Mouse (Mus musculus): Measurements from ENCODE around the gene Gm28047. TPM values are rescaled to one million over a fixed set of nuclear protein-coding genes. Genes with fewer than 3 reads are reported as not detected.

Gm28047 gene
- polyA plus RNA-seq, 1 experiment from 2014 or later, result not detected

DNA sequence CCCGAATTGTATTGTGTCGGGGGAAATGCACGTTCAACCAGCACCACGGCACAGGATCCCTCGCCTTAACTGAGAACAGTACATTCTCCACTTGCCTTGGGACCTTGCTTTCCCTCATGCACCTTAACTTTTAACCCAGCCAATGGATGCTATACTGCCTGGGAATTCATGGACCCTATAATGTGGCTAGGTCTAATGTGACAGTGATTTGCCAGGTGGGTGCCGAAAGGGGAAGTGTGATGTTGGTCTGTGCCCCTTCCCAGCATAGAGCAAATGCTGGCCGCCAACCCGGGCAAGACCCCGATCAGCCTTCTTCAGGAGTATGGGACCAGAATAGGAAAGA is 106.0 kb downstream of the Gm28047 start:
- H3K4me1 ChIP-seq, result peaks cover 30% of the 10 kb centered on the region
- H3K9me3 ChIP-seq, result no peaks in the 10 kb centered on the region
- peak overlapping the region; percentile 100 for H3K27ac ChIP-seq
- no peaks in the 10 kb centered on the region for H3K27me3 ChIP-seq (replicated peaks)
- peaks cover 12% of the 10 kb centered on the region for H3K36me3 ChIP-seq
- no peak for ATAC-seq (ENCODE audit: insufficient read depth, low FRiP score, low read depth)
- 12% methylated on average over 9 of the region's 9 CpGs for WGBS
- peak overlapping the region; percentile 75 for H3K4me3 ChIP-seq (replicated peaks)
- peak overlapping the region; percentile 68 for H3K4me2 ChIP-seq
- H3K9ac ChIP-seq, result peak overlapping the region; percentile 82

GRCm38 (mm10) chr15:102517976-102518858 is 106.7 kb downstream of the Gm28047 start, which contains the start of gene Tarbp2:
Gene Tarbp2 (plus strand): TSS chr15:102518192.
- no peaks in the 10 kb centered on the region for H3K27me3 ChIP-seq (replicated peaks)
- H3K4me1 ChIP-seq, result peaks cover 30% of the 10 kb centered on the region
- peaks cover 9% of the 10 kb centered on the region; the same call in 1 of the 2 replicates for H3K36me3 ChIP-seq
- under 1% methylated on average over 60 of the region's 60 CpGs for WGBS
- H3K9ac ChIP-seq, result peak within 1 kb of the TSS; percentile 82
- H3K27ac ChIP-seq, result peak within 1 kb of the TSS; percentile 100
- H3K9me3 ChIP-seq, result no peaks in the 10 kb centered on the region
- peak within 1 kb of the TSS; percentile 93 for H3K4me2 ChIP-seq
- peak; percentile 94 for ATAC-seq (ENCODE audit: insufficient read depth, low FRiP score, low read depth)
- H3K4me3 ChIP-seq (replicated peaks), result peak within 1 kb of the TSS; percentile 75

GRCm38 (mm10) chr15:102517631-102517975 is 107.3 kb downstream of the Gm28047 start:
- peaks cover 8% of the 10 kb centered on the region; the same call in 1 of the 2 replicates for H3K36me3 ChIP-seq
- no peaks in the 10 kb centered on the region for H3K27me3 ChIP-seq (replicated peaks)
- under 1% methylated on average over 10 of the region's 10 CpGs for WGBS
- no peaks in the 10 kb centered on the region for H3K9me3 ChIP-seq
- H3K4me1 ChIP-seq, result peaks cover 36% of the 10 kb centered on the region
- peak overlapping the region; percentile 93 for H3K4me2 ChIP-seq
- ATAC-seq (ENCODE audit: insufficient read depth, low FRiP score, low read depth), result no peak
- peak overlapping the region; percentile 83 for H3K27ac ChIP-seq
- peak overlapping the region; percentile 75 for H3K4me3 ChIP-seq (replicated peaks)
- H3K9ac ChIP-seq, result peak overlapping the region; percentile 30; the same call in 1 of the 2 replicates

GRCm38 (mm10) chr15:102516728-102517404 is 108.0 kb downstream of the Gm28047 start, which contains the start of gene Map3k12:
Gene Map3k12 (minus strand): TSS chr15:102517064.
- Histone ChIP-seq H3K9ac (peak within 1 kb of the TSS; percentile 30), H3K9me3 (no peaks in the 10 kb centered on the region), H3K4me2 (peak within 1 kb of the TSS; percentile 93), H3K27ac (peak within 1 kb of the TSS; percentile 83), H3K27me3 (replicated peaks) (no peaks in the 10 kb centered on the region), H3K4me1 (peaks cover 42% of the 10 kb centered on the region), H3K36me3 (0 out of 2 replicates have a peak, but pooled peaks cover under 1% of the 10 kb centered on the region), H3K4me3 (replicated peaks) (peak within 1 kb of the TSS; percentile 75)
- ATAC-seq (ENCODE audit: insufficient read depth, low FRiP score, low read depth), result no peak
- WGBS, result under 1% methylated on average over 43 of the region's 43 CpGs

DNA sequence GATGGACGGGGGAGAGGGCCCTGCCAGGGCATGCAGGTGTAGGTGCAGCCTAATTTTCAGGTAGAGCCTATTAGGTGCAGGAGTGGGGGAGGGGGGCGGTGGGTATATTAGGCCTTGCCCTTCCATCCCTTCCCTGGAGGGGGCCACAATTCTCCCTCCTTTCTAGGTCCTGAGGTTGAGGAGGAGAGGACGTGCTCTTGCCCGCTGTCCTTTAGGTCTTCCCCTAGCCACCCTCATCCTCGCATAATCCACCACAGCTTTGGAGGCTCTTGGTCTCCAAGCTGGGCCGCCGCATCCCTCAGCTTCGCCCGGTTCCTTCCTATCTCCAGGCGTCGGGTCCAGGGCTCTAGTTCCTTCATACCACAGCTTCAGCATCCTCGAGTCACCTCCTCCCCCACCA is 108.6 kb downstream of the Gm28047 start:
- no peak for ATAC-seq (ENCODE audit: insufficient read depth, low FRiP score, low read depth)
- Histone ChIP-seq H3K27ac (peak overlapping the region; percentile 83), H3K4me1 (peaks cover 48% of the 10 kb centered on the region), H3K9me3 (no peaks in the 10 kb centered on the region), H3K4me2 (peak overlapping the region; percentile 93), H3K9ac (peak overlapping the region; percentile 30), H3K4me3 (replicated peaks) (peak overlapping the region; percentile 75), H3K36me3 (no peaks in the 10 kb centered on the region), H3K27me3 (replicated peaks) (no peaks in the 10 kb centered on the region)
- WGBS, result 2% methylated on average over 12 of the region's 12 CpGs

DNA sequence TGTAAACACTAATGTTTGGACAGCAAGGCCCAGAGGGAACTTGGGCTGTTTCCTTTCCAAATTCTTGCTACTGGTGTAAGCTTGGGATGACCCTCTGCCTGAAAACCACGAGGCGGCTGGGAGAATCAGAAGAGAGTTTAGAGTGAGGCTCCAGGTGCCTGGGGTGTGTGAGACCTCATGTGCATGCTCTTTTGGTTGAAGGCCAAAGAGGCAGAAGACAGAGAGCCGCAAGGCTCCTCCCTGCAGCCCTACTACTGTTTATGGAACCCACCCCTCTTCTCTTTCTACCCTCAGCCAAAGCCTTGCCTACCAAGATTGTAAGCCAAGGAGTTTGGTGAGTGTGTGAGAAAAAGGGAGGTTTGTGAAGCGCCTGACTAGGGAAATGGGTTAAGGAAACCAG is 109.1 kb downstream of the Gm28047 start:
- H3K9ac ChIP-seq, result peak overlapping the region; percentile 30; the same call in 1 of the 2 replicates
- H3K27me3 ChIP-seq (replicated peaks), result no peaks in the 10 kb centered on the region
- peak overlapping the region; percentile 75 for H3K4me3 ChIP-seq (replicated peaks)
- H3K9me3 ChIP-seq, result no peaks in the 10 kb centered on the region
- no peak overlapping the region for H3K27ac ChIP-seq
- H3K36me3 ChIP-seq, result no peaks in the 10 kb centered on the region
- H3K4me2 ChIP-seq, result peak overlapping the region; percentile 93
- ATAC-seq (ENCODE audit: insufficient read depth, low FRiP score, low read depth), result no peak
- peaks cover 51% of the 10 kb centered on the region for H3K4me1 ChIP-seq
- WGBS, result 43% methylated on average over 4 of the region's 4 CpGs

DNA sequence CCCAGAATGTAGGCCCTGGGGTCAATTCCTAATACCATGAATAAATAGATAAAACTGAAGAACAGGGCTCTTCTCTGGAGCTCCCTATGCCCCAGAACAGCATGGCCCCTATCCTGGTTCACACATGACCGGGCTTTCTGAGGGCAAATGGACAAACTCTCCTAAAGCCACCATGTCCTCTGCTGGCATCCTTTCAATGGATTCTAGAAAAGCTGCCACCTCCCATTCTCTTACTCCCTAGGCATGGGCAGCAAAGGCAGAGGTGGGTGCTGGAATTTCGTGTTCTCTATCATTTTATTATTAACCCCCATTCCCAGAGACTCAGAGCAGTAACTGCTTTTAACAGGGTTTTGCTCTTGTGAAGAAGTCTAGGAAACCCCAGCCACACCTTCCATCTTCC is 109.6 kb downstream of the Gm28047 start:
- ATAC-seq (ENCODE audit: insufficient read depth, low FRiP score, low read depth), result no peak
- Histone ChIP-seq H3K27ac (no peak overlapping the region), H3K9ac (no peak overlapping the region), H3K4me3 (replicated peaks) (0 out of 2 replicates have a peak overlapping the region, but pooled peaks have one; percentile 75), H3K27me3 (replicated peaks) (no peaks in the 10 kb centered on the region), H3K4me2 (peak overlapping the region; percentile 93), H3K9me3 (no peaks in the 10 kb centered on the region), H3K4me1 (peaks cover 47% of the 10 kb centered on the region), H3K36me3 (no peaks in the 10 kb centered on the region)
- 85% methylated on average over 2 of the region's 2 CpGs for WGBS

- ATAC-seq (ENCODE audit: insufficient read depth, low FRiP score, low read depth), result no peak
- Histone ChIP-seq H3K4me3 (replicated peaks) (no peak overlapping the region), H3K27me3 (replicated peaks) (no peaks in the 10 kb centered on the region), H3K27ac (no peak overlapping the region), H3K9ac (no peak overlapping the region), H3K9me3 (no peaks in the 10 kb centered on the region), H3K36me3 (no peaks in the 10 kb centered on the region), H3K4me1 (peaks cover 37% of the 10 kb centered on the region), H3K4me2 (no peak overlapping the region)
- WGBS, result 76% methylated on average over 3 of the region's 3 CpGs
These were observed 111.9 kb downstream of the Gm28047 start for GRCm38 (mm10) chr15:102513004-102513403.

GRCm38 (mm10) chr15:102512471-102512870 is 112.4 kb downstream of the Gm28047 start:
- H3K4me1 ChIP-seq, result peaks cover 37% of the 10 kb centered on the region
- H3K4me3 ChIP-seq (replicated peaks), result no peak overlapping the region
- H3K36me3 ChIP-seq, result no peaks in the 10 kb centered on the region
- no peak for ATAC-seq (ENCODE audit: insufficient read depth, low FRiP score, low read depth)
- no peaks in the 10 kb centered on the region for H3K9me3 ChIP-seq
- H3K9ac ChIP-seq, result no peak overlapping the region
- no peak overlapping the region for H3K4me2 ChIP-seq
- no peaks in the 10 kb centered on the region for H3K27me3 ChIP-seq (replicated peaks)
- H3K27ac ChIP-seq, result no peak overlapping the region

GRCm38 (mm10) chr15:102512010-102512409 is 112.9 kb downstream of the Gm28047 start:
- 41% methylated on average over 5 of the region's 5 CpGs for WGBS
- Histone ChIP-seq H3K4me2 (no peak overlapping the region), H3K27me3 (replicated peaks) (no peaks in the 10 kb centered on the region), H3K36me3 (no peaks in the 10 kb centered on the region), H3K9me3 (no peaks in the 10 kb centered on the region), H3K4me1 (peaks cover 37% of the 10 kb centered on the region), H3K4me3 (replicated peaks) (no peak overlapping the region), H3K9ac (no peak overlapping the region), H3K27ac (peak overlapping the region; percentile 87; the same call in 1 of the 2 replicates)
- no peak for ATAC-seq (ENCODE audit: insufficient read depth, low FRiP score, low read depth)

GRCm38 (mm10) chr15:102511285-102511833 is 113.5 kb downstream of the Gm28047 start:
- Histone ChIP-seq H3K9ac (no peak overlapping the region), H3K36me3 (no peaks in the 10 kb centered on the region), H3K4me1 (peaks cover 36% of the 10 kb centered on the region), H3K4me3 (replicated peaks) (peak overlapping the region; percentile 70), H3K27me3 (replicated peaks) (no peaks in the 10 kb centered on the region), H3K27ac (peak overlapping the region; percentile 87), H3K9me3 (no peaks in the 10 kb centered on the region), H3K4me2 (peak overlapping the region; percentile 95)
- ATAC-seq (ENCODE audit: insufficient read depth, low FRiP score, low read depth), result no peak
- WGBS, result 11% methylated on average over 6 of the region's 6 CpGs
